ENCODE assay signal across 29 mouse cellular contexts in the genomic region with DNA sequence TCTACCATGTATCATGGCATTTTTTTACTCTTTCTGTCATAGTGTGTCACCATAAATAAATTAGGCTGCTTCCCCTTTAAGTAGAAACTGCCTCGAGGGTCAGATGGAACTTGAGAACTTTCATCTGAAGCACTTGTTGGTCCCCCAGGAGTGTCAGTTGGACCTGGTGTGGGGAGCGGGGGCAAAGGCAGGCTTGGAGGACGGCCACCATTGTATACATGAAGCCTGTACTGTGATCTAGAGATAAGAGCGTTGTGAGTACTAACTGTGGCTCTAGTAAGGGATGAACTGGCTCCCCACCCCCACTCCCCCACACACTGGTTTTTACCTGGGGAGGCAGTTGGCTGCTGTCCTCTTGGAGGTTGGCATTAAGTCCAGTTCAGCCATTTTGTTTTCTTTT.
DNase-seq lines count a peak whose midpoint lies in the region; ATAC-seq and TF ChIP-seq lines count a peak whose summit lies in the region.
"Had no signal": no experiment of that assay in that cellular context is flagged by ENCODE, and none has a peak within 500 bp of the region (broad histone marks: within the 10 kb centered on the region; RNA-seq: fewer than 3 reads in every experiment).

No protein-coding gene starts in this region.

- no peaks in the 10 kb centered on the region for H3K36me3 ChIP-seq in liver, embryonic 13.5 days
- no peaks in the 10 kb centered on the region for H3K36me3 ChIP-seq in liver, embryonic 11.5 days (ENCODE audit: control insufficient read depth, insufficient read depth, low read length)
- peaks cover 4% of the 10 kb centered on the region for H3K36me3 ChIP-seq in embryonic facial prominence, embryonic 10.5 days (replicated peaks)
- H3K36me3 ChIP-seq: embryonic facial prominence, embryonic 13.5 days; heart, embryonic 10.5 days; heart, embryonic 13.5 days had no signal

- H3K4me3 ChIP-seq in liver, embryonic 13.5 days (replicated peaks) = no peak overlapping the region
- H3K4me3 ChIP-seq in liver, embryonic 11.5 days (ENCODE audit: low read depth, low read length) = no peak overlapping the region
- no peak overlapping the region for H3K4me3 ChIP-seq in embryonic facial prominence, embryonic 10.5 days
- no peak overlapping the region for H3K4me3 ChIP-seq in layer of hippocampus, adult 2 months
- H3K4me3 ChIP-seq: embryonic facial prominence, embryonic 13.5 days; forebrain, embryonic 10.5 days; forebrain, embryonic 13.5 days; heart, adult 2 months; heart, embryonic 10.5 days; heart, embryonic 13.5 days had no signal

- DNase-seq in liver, embryonic 13.5 days = no peak
- no peak for DNase-seq in liver, embryonic 11.5 days (ENCODE audit: low spot score)
- DNase-seq in 416B (ENCODE audit: low read depth) = peak; percentile 47
- peak; percentile 41 for DNase-seq in embryonic facial prominence, embryonic 10.5 days (ENCODE audit: low spot score)
- DNase-seq in natural killer cell, adult 2 months (ENCODE audit: low spot score in 2 of 2) = no peak
- no peak for DNase-seq in layer of hippocampus, adult 2 months (ENCODE audit: low spot score in 2 of 2)
- DNase-seq in kidney, adult 9 months = no peak
- DNase-seq: adrenal gland, postnatal 10 days; cerebellum, adult 11 months; cerebellum, adult 2 months; cerebellum, adult 9-11 months; cerebellum, postnatal 36 days; gastrocnemius, postnatal 10 days; gastrocnemius, postnatal 36 days; heart, adult 2 months; heart, postnatal 14 days; heart, postnatal 4 days had no signal

- no peaks in the 10 kb centered on the region for H3K9me3 ChIP-seq in liver, embryonic 13.5 days (replicated peaks)
- H3K9me3 ChIP-seq in liver, embryonic 11.5 days (ENCODE audit: control insufficient read depth, low read length) = no peaks in the 10 kb centered on the region
- no peaks in the 10 kb centered on the region for H3K9me3 ChIP-seq in embryonic facial prominence, embryonic 10.5 days
- H3K9me3 ChIP-seq: embryonic facial prominence, embryonic 13.5 days; forebrain, embryonic 10.5 days; forebrain, embryonic 13.5 days; heart, embryonic 10.5 days; heart, embryonic 13.5 days had no signal

- TF ChIP-seq CTCF in layer of hippocampus, adult 2 months (conservative IDR thresholded peaks at IDR 0.05) = no peak

- no peak overlapping the region for H3K9ac ChIP-seq in liver, embryonic 13.5 days
- H3K9ac ChIP-seq in liver, embryonic 11.5 days (ENCODE audit: low read depth, low read length) = no peak overlapping the region
- H3K9ac ChIP-seq: embryonic facial prominence, embryonic 13.5 days; forebrain, embryonic 13.5 days; heart, embryonic 13.5 days; hindbrain, embryonic 14.5 days had no signal

- H3K27me3 ChIP-seq in liver, embryonic 13.5 days = no peaks in the 10 kb centered on the region
- no peaks in the 10 kb centered on the region for H3K27me3 ChIP-seq in liver, embryonic 11.5 days (replicated peaks; ENCODE audit: control insufficient read depth, insufficient read depth, low read length)
- H3K27me3 ChIP-seq in embryonic facial prominence, embryonic 10.5 days (replicated peaks; ENCODE audit: low read depth, poor library complexity, severe bottlenecking) = no peaks in the 10 kb centered on the region
- H3K27me3 ChIP-seq: embryonic facial prominence, embryonic 13.5 days; forebrain, embryonic 13.5 days; heart, embryonic 13.5 days; Patski had no signal

- peak; percentile 41; the same call in 1 of the 2 replicates for ATAC-seq in liver, embryonic 13.5 days (ENCODE audit: low read depth)
- no peak for ATAC-seq in liver, embryonic 11.5 days (replicated peaks; ENCODE audit: low FRiP score)
- ATAC-seq in megakaryocyte progenitor cell, adult 5-6 weeks (replicated peaks; ENCODE audit: poor library complexity) = peak; percentile 30; the same call in 1 of the 2 replicates
- ATAC-seq: CD4-positive, CD25-positive, alpha-beta regulatory T cell, adult 4 months; forebrain, embryonic 13.5 days; forebrain, embryonic 16.5 days; hindbrain, postnatal 0 days; inflammation-experienced regulatory T-cells, adult 6 months; Patski had no signal

- 11% methylated on average over 4 of the region's 4 CpGs for WGBS in liver, embryonic 13.5 days (ENCODE audit: insufficient replicate concordance)
- 23% methylated on average over 4 of the region's 4 CpGs for WGBS in liver, embryonic 11.5 days
- 44% methylated on average over 4 of the region's 4 CpGs for WGBS in embryonic facial prominence, embryonic 10.5 days

- H3K27ac ChIP-seq in liver, embryonic 13.5 days = no peak overlapping the region
- H3K27ac ChIP-seq in liver, embryonic 11.5 days (ENCODE audit: low read depth, low read length) = no peak overlapping the region
- H3K27ac ChIP-seq in embryonic facial prominence, embryonic 10.5 days (replicated peaks) = no peak overlapping the region
- no peak overlapping the region for H3K27ac ChIP-seq in layer of hippocampus, adult 2 months
- H3K27ac ChIP-seq: embryonic facial prominence, embryonic 13.5 days; forebrain, embryonic 10.5 days; forebrain, embryonic 13.5 days; heart, adult 2 months; heart, embryonic 10.5 days; heart, embryonic 13.5 days; hindbrain, embryonic 14.5 days; hindbrain, postnatal 0 days had no signal

- H3K4me2 ChIP-seq in liver, embryonic 13.5 days = no peak overlapping the region
- no peak overlapping the region for H3K4me2 ChIP-seq in liver, embryonic 11.5 days
- H3K4me2 ChIP-seq: embryonic facial prominence, embryonic 13.5 days; forebrain, embryonic 13.5 days; heart, embryonic 13.5 days; hindbrain, embryonic 14.5 days had no signal

- peaks cover 16% of the 10 kb centered on the region for H3K4me1 ChIP-seq in liver, embryonic 13.5 days (replicated peaks)
- H3K4me1 ChIP-seq in liver, embryonic 11.5 days (replicated peaks; ENCODE audit: control insufficient read depth, insufficient read depth, low read length) = no peaks in the 10 kb centered on the region; the same call in 1 of the 2 replicates
- peaks cover 26% of the 10 kb centered on the region for H3K4me1 ChIP-seq in embryonic facial prominence, embryonic 10.5 days
- H3K4me1 ChIP-seq: forebrain, embryonic 13.5 days had no signal

Comparison
In these comparisons a context has a peak if more than half of its experiments do, and no peak if none do; other contexts are left out.
1. DNase-seq: peak in 416B (single experiment) and embryonic facial prominence, embryonic 10.5 days (single experiment); none in liver, embryonic 13.5 days (single experiment), liver, embryonic 11.5 days (single experiment), natural killer cell, adult 2 months (0 of 2), layer of hippocampus, adult 2 months (0 of 2) and kidney, adult 9 months (single experiment).